In the genomic region with DNA sequence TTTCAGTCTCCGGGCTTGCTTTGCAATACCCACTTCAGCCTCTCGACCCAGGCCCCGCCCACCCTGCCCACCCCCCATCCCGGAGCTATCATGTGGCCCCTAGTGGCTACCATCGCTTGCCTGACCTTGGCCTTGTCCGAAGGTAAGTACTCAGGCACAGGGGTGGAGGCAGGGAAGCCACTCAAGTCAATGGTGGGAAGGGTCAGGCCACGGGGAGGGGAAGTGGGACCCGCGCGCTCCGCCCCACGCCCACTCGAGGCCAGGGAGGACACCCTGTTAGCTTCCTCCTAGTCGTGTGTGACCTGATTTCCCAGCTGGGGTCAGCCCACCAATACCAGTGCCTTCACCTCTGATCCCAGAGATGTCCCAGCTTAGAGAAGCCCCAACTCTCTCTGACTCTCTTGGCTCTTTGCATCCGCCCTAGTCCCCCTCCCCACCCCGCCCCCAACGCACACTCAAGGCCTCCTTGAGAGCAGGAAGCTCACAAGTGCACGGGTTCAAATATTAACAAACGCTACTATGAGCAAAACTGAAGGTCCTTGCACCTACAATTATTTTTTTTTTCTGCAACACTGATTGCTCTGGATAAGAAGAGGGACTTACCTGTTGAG, we compare ENCODE assay signal across 13 mouse cellular contexts. TPM values are rescaled to one million over a fixed set of nuclear protein-coding genes. Genes with fewer than 3 reads are reported as not detected.
DNase-seq lines count a peak whose midpoint lies in the region; ATAC-seq and TF ChIP-seq lines count a peak whose summit lies in the region.
"Had no signal": no experiment of that assay in that cellular context is flagged by ENCODE, and none has a peak within 500 bp of the region (broad histone marks: within the 10 kb centered on the region; RNA-seq: fewer than 3 reads in every experiment).

No protein-coding gene starts in this region.

- H3K9me3 ChIP-seq in heart, embryonic 15.5 days (replicated peaks), result no peaks in the 10 kb centered on the region
- no peaks in the 10 kb centered on the region for H3K9me3 ChIP-seq in intestine, embryonic 16.5 days (ENCODE audit: control insufficient read depth, low read length)
- no peaks in the 10 kb centered on the region for H3K9me3 ChIP-seq in midbrain, postnatal 0 days (ENCODE audit: low read length)
- H3K9me3 ChIP-seq: G1E had no signal

- peak overlapping the region; percentile 25; the same call in 1 of the 2 replicates for H3K4me2 ChIP-seq in heart, embryonic 15.5 days
- peak overlapping the region; percentile 12; the same call in 1 of the 2 replicates for H3K4me2 ChIP-seq in intestine, embryonic 16.5 days (ENCODE audit: low read depth, low read length)
- peak overlapping the region; percentile 28; the same call in 1 of the 2 replicates for H3K4me2 ChIP-seq in midbrain, postnatal 0 days (ENCODE audit: low read depth, low read length, poor library complexity, severe bottlenecking)

- H3K36me3 ChIP-seq in heart, embryonic 15.5 days, result no peaks in the 10 kb centered on the region
- H3K36me3 ChIP-seq in intestine, embryonic 16.5 days (ENCODE audit: control insufficient read depth, insufficient read depth, low read length), result no peaks in the 10 kb centered on the region
- no peaks in the 10 kb centered on the region for H3K36me3 ChIP-seq in midbrain, postnatal 0 days (ENCODE audit: insufficient read depth, low read length)
- H3K36me3 ChIP-seq: G1E had no signal

- no peak for DNase-seq in heart, adult 9 months (ENCODE audit: low spot score in 2 of 2)
- peak; percentile 1 for DNase-seq in embryo, embryonic 10.5 days (ENCODE audit: low spot score)
- no peak for DNase-seq in midbrain, postnatal 0 days (ENCODE audit: low spot score)
- no peak for DNase-seq in cerebellum, adult 8-10 months
- no peak for DNase-seq in B cell, adult 2 months
- no peak for DNase-seq in gastrocnemius, adult 18-20 months (ENCODE audit: low spot score)
- DNase-seq: thymus, adult 2 months had no signal

- H3K4me3 ChIP-seq in heart, embryonic 15.5 days, result no peak overlapping the region
- H3K4me3 ChIP-seq in intestine, embryonic 16.5 days (ENCODE audit: low read length), result no peak overlapping the region
- H3K4me3 ChIP-seq in midbrain, postnatal 0 days (ENCODE audit: low read depth, low read length), result no peak overlapping the region

- no peak for TF ChIP-seq CTCF in midbrain, postnatal 0 days (IDR thresholded peaks at IDR 0.05)

- WGBS in heart, embryonic 15.5 days, result 8% methylated on average over 19 of the region's 19 CpGs
- WGBS in intestine, embryonic 16.5 days, result 7% methylated on average over 19 of the region's 19 CpGs
- 8% methylated on average over 19 of the region's 19 CpGs for WGBS in midbrain, postnatal 0 days

- 0 out of 2 replicates have a peak, but pooled peaks cover 4% of the 10 kb centered on the region for H3K4me1 ChIP-seq in heart, embryonic 15.5 days (replicated peaks)
- H3K4me1 ChIP-seq in intestine, embryonic 16.5 days (ENCODE audit: control insufficient read depth, insufficient read depth, low read length), result no peaks in the 10 kb centered on the region
- H3K4me1 ChIP-seq in midbrain, postnatal 0 days (ENCODE audit: insufficient read depth, low read length), result no peaks in the 10 kb centered on the region

- H3K9ac ChIP-seq in heart, embryonic 15.5 days, result no peak overlapping the region
- H3K9ac ChIP-seq in intestine, embryonic 16.5 days (ENCODE audit: low read depth, low read length), result no peak overlapping the region
- no peak overlapping the region for H3K9ac ChIP-seq in midbrain, postnatal 0 days (replicated peaks; ENCODE audit: low read length, poor library complexity, severe bottlenecking)

- H3K27me3 ChIP-seq in heart, embryonic 15.5 days, result peaks cover 6% of the 10 kb centered on the region
- H3K27me3 ChIP-seq in intestine, embryonic 16.5 days (replicated peaks; ENCODE audit: control insufficient read depth, insufficient read depth, low read length), result no peaks in the 10 kb centered on the region
- no peaks in the 10 kb centered on the region for H3K27me3 ChIP-seq in midbrain, postnatal 0 days (ENCODE audit: insufficient read depth, low read length)

- ATAC-seq in heart, embryonic 15.5 days (replicated peaks; ENCODE audit: insufficient number of reproducible peaks, insufficient read depth, low FRiP score, low read depth), result no peak
- 0 out of 2 replicates have a peak, but pooled peaks have one; percentile 7 for ATAC-seq in intestine, embryonic 16.5 days
- no peak for ATAC-seq in midbrain, postnatal 0 days (ENCODE audit: low FRiP score)

- no peak overlapping the region for H3K27ac ChIP-seq in heart, embryonic 15.5 days
- no peak overlapping the region for H3K27ac ChIP-seq in intestine, embryonic 16.5 days (ENCODE audit: low read length)
- no peak overlapping the region for H3K27ac ChIP-seq in midbrain, postnatal 0 days (ENCODE audit: low read depth, low read length)
- H3K27ac ChIP-seq: macrophage had no signal

RNA-seq across cellular contexts. Expression of a gene that starts 1.5 kb away (rescaled TPM):
- polyA plus RNA-seq in heart, embryonic 15.5 days (2015; fragmentation: Nextera tagmentation; extraction: Ambion mirVana), result 0.19 and 0.34 TPM in 2 replicates
- 0.27 and 0.33 TPM in 2 replicates for polyA plus RNA-seq in intestine, embryonic 16.5 days (2015; fragmentation: Nextera tagmentation; extraction: Ambion mirVana)
- total RNA-seq in midbrain, postnatal 0 days (2014; rRNA removed), result 0.22 TPM in 1 of 2 replicates, not detected in the other
- polyA plus RNA-seq in midbrain, postnatal 0 days (2015; fragmentation: Nextera tagmentation; extraction: Ambion mirVana), result 0.11 and 0.29 TPM in 2 replicates
- under 1 TPM in 1 of 2 experiments, not detected in 1; 0.33 TPM for total RNA-seq in gastrocnemius, adult 18-20 months (2021)
- total RNA-seq: granulocyte monocyte progenitor cell, adult 5-6 weeks; layer of hippocampus, adult 8-10 months had no signal
- polyA plus RNA-seq: G1E, macrophage had no signal

RNA-seq across cellular contexts. Expression of a gene that starts 23.6 kb away (rescaled TPM):
- polyA plus RNA-seq in heart, embryonic 15.5 days (2015; fragmentation: Nextera tagmentation; extraction: Ambion mirVana), result not detected in 2 replicates
- polyA plus RNA-seq in intestine, embryonic 16.5 days (2015; fragmentation: Nextera tagmentation; extraction: Ambion mirVana), result 0.11 and 0.33 TPM in 2 replicates
- total RNA-seq in midbrain, postnatal 0 days (2014; rRNA removed), result not detected in 2 replicates
- not detected in 2 replicates for polyA plus RNA-seq in midbrain, postnatal 0 days (2015; fragmentation: Nextera tagmentation; extraction: Ambion mirVana)
- total RNA-seq in gastrocnemius, adult 18-20 months (2021), result not detected
- total RNA-seq: G1E; granulocyte monocyte progenitor cell, adult 5-6 weeks; layer of hippocampus, adult 8-10 months had no signal
- polyA plus RNA-seq: G1E, macrophage had no signal

RNA-seq across cellular contexts. Expression of a gene that starts 42.0 kb away (rescaled TPM):
- 4.9 and 8.7 TPM in 2 replicates for polyA plus RNA-seq in heart, embryonic 15.5 days (2015; fragmentation: Nextera tagmentation; extraction: Ambion mirVana)
- 11.2 and 11.7 TPM in 2 replicates for polyA plus RNA-seq in intestine, embryonic 16.5 days (2015; fragmentation: Nextera tagmentation; extraction: Ambion mirVana)
- 36.7 and 40.4 TPM in 2 replicates for total RNA-seq in midbrain, postnatal 0 days (2014; rRNA removed)
- 21.2 and 21.6 TPM in 2 replicates for polyA plus RNA-seq in midbrain, postnatal 0 days (2015; fragmentation: Nextera tagmentation; extraction: Ambion mirVana)
- total RNA-seq in gastrocnemius, adult 18-20 months (2021), result 1 to 10 TPM; 1.7 to 2.0 TPM

RNA-seq across cellular contexts. Expression of a gene that starts 53.9 kb away (rescaled TPM):
- polyA plus RNA-seq in heart, embryonic 15.5 days (2015; fragmentation: Nextera tagmentation; extraction: Ambion mirVana), result 0.47 and 1.0 TPM in 2 replicates
- 1.6 TPM in 2 replicates for polyA plus RNA-seq in intestine, embryonic 16.5 days (2015; fragmentation: Nextera tagmentation; extraction: Ambion mirVana)
- total RNA-seq in midbrain, postnatal 0 days (2014; rRNA removed), result not detected in 2 replicates
- 0.43 TPM in 1 of 2 replicates, not detected in the other for polyA plus RNA-seq in midbrain, postnatal 0 days (2015; fragmentation: Nextera tagmentation; extraction: Ambion mirVana)
- total RNA-seq in gastrocnemius, adult 18-20 months (2021), result under 1 TPM; 0.16 to 0.40 TPM
- polyA plus RNA-seq: G1E had no signal

RNA-seq across cellular contexts. Expression of a gene that starts 54.9 kb away (rescaled TPM):
- not detected in 2 replicates for polyA plus RNA-seq in heart, embryonic 15.5 days (2015; fragmentation: Nextera tagmentation; extraction: Ambion mirVana)
- not detected in 2 replicates for polyA plus RNA-seq in intestine, embryonic 16.5 days (2015; fragmentation: Nextera tagmentation; extraction: Ambion mirVana)
- total RNA-seq in midbrain, postnatal 0 days (2014; rRNA removed), result not detected in 2 replicates
- polyA plus RNA-seq in midbrain, postnatal 0 days (2015; fragmentation: Nextera tagmentation; extraction: Ambion mirVana), result not detected in 2 replicates
- total RNA-seq in gastrocnemius, adult 18-20 months (2021), result not detected
- total RNA-seq: G1E; granulocyte monocyte progenitor cell, adult 5-6 weeks; layer of hippocampus, adult 8-10 months had no signal
- polyA plus RNA-seq: G1E, macrophage had no signal
